Mouse (Mus musculus) liver, embryonic 11.5 days (tissue): Measurements from ENCODE around the gene Rbbp7. TPM values are rescaled to one million over a fixed set of nuclear protein-coding genes. Genes with fewer than 3 reads are reported as not detected.

Experiments
- ATAC-seq: fragments of 200-750 bp; cut with Nextera tagmentation; replicated peaks from 2 replicates; pipeline ENCODE4 v1.8.0; 2017; ENCODE audit warnings: moderate number of reproducible peaks, mild to moderate bottlenecking, moderate TSS enrichment, moderate library complexity; ENCODE audit not compliant: low FRiP score
- DNase-seq: peaks from one replicate; pipeline ENCODE4 v3.0.0-alpha.2; 2017; ENCODE audit warnings: low spot score
- H3K27ac ChIP-seq: fragments of 300-500 bp; sonication (generic); 2 replicates; pipeline ENCODE4 v1.5.1; 2014; ENCODE audit warnings: mild to moderate bottlenecking, low read depth, low read length, control low read depth
- H3K27me3 ChIP-seq: fragments of 300-500 bp; sonication (generic); replicated peaks from 2 replicates; pipeline ENCODE4 v1.6.1; 2014; ENCODE audit warnings: low read length, mixed read lengths; ENCODE audit not compliant: control insufficient read depth, insufficient read depth
- H3K36me3 ChIP-seq: fragments of 300-500 bp; sonication (generic); 2 replicates; pipeline ENCODE4 v1.6.1; 2014; ENCODE audit warnings: mild to moderate bottlenecking, low read length, moderate library complexity, mixed read lengths; ENCODE audit not compliant: control insufficient read depth, insufficient read depth
- H3K4me1 ChIP-seq: fragments of 300-500 bp; sonication (generic); replicated peaks from 2 replicates; pipeline ENCODE4 v1.6.1; 2014; ENCODE audit warnings: low read length, mixed read lengths; ENCODE audit not compliant: control insufficient read depth, insufficient read depth
- H3K4me2 ChIP-seq: fragments of 300-500 bp; sonication (generic); 2 replicates; pipeline ENCODE4 v1.6.1; 2014; ENCODE audit warnings: mild to moderate bottlenecking, control low read depth, moderate library complexity
- H3K4me3 ChIP-seq: fragments of 300-500 bp; sonication (generic); 2 replicates; pipeline ENCODE4 v1.5.1; 2014; ENCODE audit warnings: low read depth, low read length, control low read depth
- H3K9ac ChIP-seq: fragments of 300-500 bp; sonication (generic); 2 replicates; pipeline ENCODE4 v1.6.1; 2014; ENCODE audit warnings: low read depth, low read length, control low read depth
- H3K9me3 ChIP-seq: fragments of 300-500 bp; sonication (generic); 2 replicates; pipeline ENCODE4 v1.6.1; 2016; ENCODE audit warnings: low read length, inconsistent platforms, mixed read lengths; ENCODE audit not compliant: control insufficient read depth
- WGBS: fragments of 180-500 bp; shearing (Covaris S2); extraction: QIAGEN DNeasy Blood & Tissue Kit; methylation state at CpG from one replicate; pipeline ENCODE4 v1.1.7; 2014; 5-methylcytosine and 5-hydroxymethylcytosine counted together
- polyA plus RNA-seq: library from polyadenylated mRNA; unstranded; fragments of >200 nt; fragmentation: Nextera tagmentation; extraction: Ambion mirVana; gene quantifications from 2 replicates; pipeline ENCODE4 v1.2.1, GENCODE M21; 2014

Gene Rbbp7
- polyA plus RNA-seq: 410 and 453 TPM in 2 replicates

- H3K4me2 ChIP-seq: peak within 1 kb of the TSS; percentile 68
- H3K4me1 ChIP-seq: peaks cover 7% of the 10 kb centered on the region; the same call in 1 of the 2 replicates
- DNase-seq (peak; percentile 86), ATAC-seq (peak; percentile 93)
- H3K36me3 ChIP-seq: no peaks in the 10 kb centered on the region; the same call in 1 of the 2 replicates
- WGBS: 15% methylated on average over 64 of the region's 100 CpGs
- no peaks in the 10 kb centered on the region; the same call in 1 of the 2 replicates for H3K27me3 ChIP-seq
- peak within 1 kb of the TSS; percentile 75 for H3K4me3 ChIP-seq
- H3K9ac ChIP-seq: peak within 1 kb of the TSS; percentile 87
- H3K9me3 ChIP-seq: no peaks in the 10 kb centered on the region
- peak within 1 kb of the TSS; percentile 95 for H3K27ac ChIP-seq
Measured at GRCm38 (mm10) chrX:162760115-162760942, at the start of gene Rbbp7. TSS of gene Rbbp7 (plus strand) at chrX:162760402.

GRCm38 (mm10) chrX:162717837-162718236 is 42.4 kb upstream of the Rbbp7 start:
- H3K27me3 ChIP-seq: no peaks in the 10 kb centered on the region
- H3K4me2 ChIP-seq: no peak overlapping the region
- DNase-seq: peak; percentile 35
- H3K36me3 ChIP-seq: no peaks in the 10 kb centered on the region
- H3K4me1 ChIP-seq: 0 out of 2 replicates have a peak, but pooled peaks cover 2% of the 10 kb centered on the region
- WGBS: 26% methylated on average over 5 of the region's 5 CpGs
- no peak overlapping the region for H3K9ac ChIP-seq
- no peak; the same call in 1 of the 2 replicates for ATAC-seq
- H3K27ac ChIP-seq: no peak overlapping the region
- H3K9me3 ChIP-seq: no peaks in the 10 kb centered on the region
- H3K4me3 ChIP-seq: no peak overlapping the region

GRCm38 (mm10) chrX:162719615-162720014 is 40.6 kb upstream of the Rbbp7 start:
- H3K9ac ChIP-seq: no peak overlapping the region
- no peaks in the 10 kb centered on the region for H3K36me3 ChIP-seq
- no peak overlapping the region for H3K27ac ChIP-seq
- no peak overlapping the region for H3K4me2 ChIP-seq
- H3K9me3 ChIP-seq: no peaks in the 10 kb centered on the region
- 0 out of 2 replicates have a peak, but pooled peaks cover 2% of the 10 kb centered on the region for H3K4me1 ChIP-seq
- H3K4me3 ChIP-seq: no peak overlapping the region
- no peaks in the 10 kb centered on the region for H3K27me3 ChIP-seq
- 38% methylated on average over 2 of the region's 2 CpGs for WGBS
- DNase-seq (no peak), ATAC-seq (no peak)

DNA sequence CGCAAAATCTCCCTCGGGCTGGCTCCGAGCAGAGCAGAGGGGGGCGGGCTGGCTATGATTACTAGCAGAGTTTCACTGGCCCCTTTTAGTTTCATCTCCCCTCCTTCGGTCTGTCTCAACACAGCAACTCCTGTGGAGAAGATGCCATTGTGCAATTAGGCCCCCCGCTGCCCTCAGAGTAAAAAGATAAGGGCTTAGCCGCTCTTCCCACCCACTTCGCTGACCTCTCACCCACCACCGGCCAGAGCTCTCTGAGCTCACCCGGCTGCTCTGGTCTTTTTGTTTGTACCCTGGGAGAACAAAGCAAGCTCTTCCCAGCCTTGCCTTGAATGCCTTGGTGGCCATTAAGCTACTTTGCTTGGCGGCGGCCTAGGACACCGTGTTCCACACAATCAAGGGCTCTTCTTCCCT is 32.8 kb upstream of the Rbbp7 start:
- H3K4me1 ChIP-seq: 0 out of 2 replicates have a peak, but pooled peaks cover 3% of the 10 kb centered on the region
- DNase-seq (peak; percentile 34), ATAC-seq (peak; percentile 58)
- no peaks in the 10 kb centered on the region for H3K9me3 ChIP-seq
- H3K4me2 ChIP-seq: peak overlapping the region; percentile 49
- H3K27me3 ChIP-seq: no peaks in the 10 kb centered on the region
- WGBS: 25% methylated on average over 13 of the region's 13 CpGs
- no peak overlapping the region; the same call in 1 of the 2 replicates for H3K27ac ChIP-seq
- H3K9ac ChIP-seq: peak overlapping the region; percentile 30; the same call in 1 of the 2 replicates
- no peak overlapping the region for H3K4me3 ChIP-seq
- H3K36me3 ChIP-seq: no peaks in the 10 kb centered on the region

- WGBS: 37% methylated on average over 9 of the region's 9 CpGs
- no peak for ATAC-seq
- Histone ChIP-seq H3K4me2 (peak overlapping the region; percentile 49), H3K27ac (0 out of 2 replicates have a peak overlapping the region, but pooled peaks have one; percentile 30), H3K4me3 (no peak overlapping the region), H3K36me3 (no peaks in the 10 kb centered on the region), H3K27me3 (no peaks in the 10 kb centered on the region), H3K9me3 (no peaks in the 10 kb centered on the region), H3K4me1 (0 out of 2 replicates have a peak, but pooled peaks cover 3% of the 10 kb centered on the region), H3K9ac (no peak overlapping the region)
- no peak for DNase-seq
Measured at GRCm38 (mm10) chrX:162727795-162728194, 32.4 kb upstream of the Rbbp7 start.

DNA sequence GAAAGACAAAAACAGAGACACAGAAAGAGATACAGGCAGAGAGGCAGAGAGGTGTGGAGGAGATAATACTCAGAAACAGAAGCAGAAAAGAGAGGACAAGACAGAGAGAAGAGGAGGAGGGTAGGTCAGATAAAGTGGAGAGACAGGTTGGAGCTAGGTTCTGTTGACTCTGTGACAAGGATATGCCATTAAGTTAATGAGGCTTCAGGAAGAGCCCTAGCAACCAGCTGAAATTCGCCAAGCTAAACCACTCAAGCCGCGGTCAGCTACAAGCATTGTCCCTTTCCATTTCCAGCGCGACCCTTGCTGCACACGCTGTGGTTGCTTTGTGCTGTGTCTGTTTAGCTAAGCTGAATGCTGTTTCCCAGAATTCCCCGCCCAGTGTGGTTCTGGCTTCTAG is 32.0 kb upstream of the Rbbp7 start:
- DNase-seq (no peak), ATAC-seq (peak; percentile 79)
- peak overlapping the region; percentile 49 for H3K4me2 ChIP-seq
- H3K27ac ChIP-seq: peak overlapping the region; percentile 30
- no peak overlapping the region for H3K9ac ChIP-seq
- 47% methylated on average over 7 of the region's 7 CpGs for WGBS
- H3K4me3 ChIP-seq: no peak overlapping the region
- H3K9me3 ChIP-seq: no peaks in the 10 kb centered on the region
- H3K27me3 ChIP-seq: no peaks in the 10 kb centered on the region
- H3K36me3 ChIP-seq: no peaks in the 10 kb centered on the region
- H3K4me1 ChIP-seq: 0 out of 2 replicates have a peak, but pooled peaks cover 3% of the 10 kb centered on the region

DNA sequence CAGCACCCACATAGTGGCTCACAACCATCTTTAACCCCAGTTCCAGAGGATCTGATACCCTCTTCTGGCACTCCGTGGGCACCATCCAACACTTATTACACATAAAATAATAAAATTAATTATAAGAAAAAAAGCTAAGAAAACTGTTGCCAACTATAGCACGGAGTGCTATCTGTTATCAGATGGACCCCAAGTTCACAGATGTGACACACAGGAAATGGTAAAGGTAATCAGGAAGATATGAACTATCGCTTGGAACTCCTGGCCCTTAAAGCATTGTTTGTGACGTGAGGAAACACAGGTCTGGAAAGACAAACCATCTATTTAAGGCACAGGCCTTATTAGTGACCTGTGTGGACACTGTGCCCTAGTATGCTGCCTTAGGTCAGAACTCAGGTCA is 30.2 kb upstream of the Rbbp7 start:
- Histone ChIP-seq H3K9me3 (no peaks in the 10 kb centered on the region), H3K9ac (no peak overlapping the region), H3K27me3 (no peaks in the 10 kb centered on the region), H3K36me3 (no peaks in the 10 kb centered on the region), H3K4me2 (no peak overlapping the region), H3K27ac (no peak overlapping the region), H3K4me3 (no peak overlapping the region), H3K4me1 (0 out of 2 replicates have a peak, but pooled peaks cover 3% of the 10 kb centered on the region)
- 59% methylated on average over 4 of the region's 4 CpGs for WGBS
- no peak for ATAC-seq
- DNase-seq: no peak

DNA sequence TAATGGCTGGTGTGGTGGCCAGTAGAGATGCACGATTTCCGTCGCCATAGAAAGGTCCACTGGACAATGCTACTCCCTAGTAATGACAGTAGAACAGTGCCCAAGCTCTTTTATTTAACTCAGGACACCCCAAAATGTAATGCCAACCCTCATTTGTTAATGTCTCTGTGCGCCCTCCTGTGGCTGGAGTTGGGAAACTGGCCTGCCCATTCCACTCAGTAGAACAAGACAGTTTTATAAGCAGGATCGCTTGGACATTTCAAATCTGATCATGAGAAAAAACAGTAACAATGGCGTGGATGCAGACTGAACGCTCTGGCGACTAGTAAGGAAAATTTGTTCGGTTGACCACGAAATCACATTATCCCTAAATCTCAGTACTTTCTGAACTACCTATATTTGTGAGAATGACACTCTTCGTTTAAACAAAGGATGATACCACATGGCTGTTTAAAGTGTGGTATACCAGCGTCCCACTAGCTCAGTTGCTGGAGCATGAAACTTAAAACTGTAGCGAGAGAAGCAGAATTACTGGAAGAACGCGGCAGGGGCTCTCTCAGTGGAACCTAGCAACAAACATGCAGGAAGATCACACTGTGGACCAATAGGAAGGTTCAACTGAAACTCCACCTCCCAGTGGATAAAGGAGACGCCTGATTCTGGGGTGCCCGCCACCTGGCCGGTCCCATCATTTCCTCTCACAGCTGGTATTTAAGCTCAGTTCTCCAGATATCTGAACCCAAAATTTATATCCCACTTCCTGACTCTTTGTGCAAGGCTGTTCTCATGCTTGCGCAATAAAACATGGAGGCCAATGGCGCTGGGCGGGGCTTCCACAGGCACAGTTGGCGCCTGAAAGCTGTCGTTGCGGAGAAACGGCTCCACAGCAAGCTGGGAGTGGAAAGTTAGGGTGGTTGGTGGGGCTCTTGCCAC is 24.9 kb upstream of the Rbbp7 start:
- ATAC-seq (peak; percentile 86), DNase-seq (peak; percentile 59)
- Histone ChIP-seq H3K27me3 (no peaks in the 10 kb centered on the region), H3K4me2 (peak overlapping the region; percentile 72), H3K36me3 (no peaks in the 10 kb centered on the region), H3K4me3 (peak overlapping the region; percentile 36), H3K27ac (peak overlapping the region; percentile 79), H3K9ac (peak overlapping the region; percentile 66), H3K9me3 (no peaks in the 10 kb centered on the region), H3K4me1 (no peaks in the 10 kb centered on the region)
- 21% methylated on average over 25 of the region's 25 CpGs for WGBS
